Mouse (Mus musculus): ENCODE data around the gene Gm19345. TPM values are rescaled to one million over a fixed set of nuclear protein-coding genes. Genes with fewer than 3 reads are reported as not detected.

Gene Gm19345
- total RNA-seq, 1 experiment from 2014 or later: not detected

GRCm38 (mm10) chr7:19823256-19824181, 28.3 kb upstream of the Gm19345 start:
- ATAC-seq (replicated peaks; ENCODE audit: insufficient number of reproducible peaks, low FRiP score, low TSS enrichment, poor library complexity, severe bottlenecking): peak; percentile 77

GRCm38 (mm10) chr7:19824182-19824973, 27.4 kb upstream of the Gm19345 start:
- peak; percentile 70 for ATAC-seq (replicated peaks; ENCODE audit: insufficient number of reproducible peaks, low FRiP score, low TSS enrichment, poor library complexity, severe bottlenecking)

GRCm38 (mm10) chr7:19826756-19827155, 25.0 kb upstream of the Gm19345 start:
- no peak for ATAC-seq (replicated peaks; ENCODE audit: insufficient number of reproducible peaks, low FRiP score, low TSS enrichment, poor library complexity, severe bottlenecking)

- ATAC-seq (replicated peaks; ENCODE audit: insufficient number of reproducible peaks, low FRiP score, low TSS enrichment, poor library complexity, severe bottlenecking): no peak
These were observed 22.1 kb upstream of the Gm19345 start for GRCm38 (mm10) chr7:19829694-19830093.

GRCm38 (mm10) chr7:19830682-19831156, 21.1 kb upstream of the Gm19345 start:
- ATAC-seq (replicated peaks; ENCODE audit: insufficient number of reproducible peaks, low FRiP score, low TSS enrichment, poor library complexity, severe bottlenecking): peak; percentile 93

GRCm38 (mm10) chr7:19831837-19832236, 20.0 kb upstream of the Gm19345 start:
- peak; percentile 62 for ATAC-seq (replicated peaks; ENCODE audit: insufficient number of reproducible peaks, low FRiP score, low TSS enrichment, poor library complexity, severe bottlenecking)

GRCm38 (mm10) chr7:19834055-19834454, 17.7 kb upstream of the Gm19345 start:
- no peak for ATAC-seq (replicated peaks; ENCODE audit: insufficient number of reproducible peaks, low FRiP score, low TSS enrichment, poor library complexity, severe bottlenecking)

- ATAC-seq (replicated peaks; ENCODE audit: insufficient number of reproducible peaks, low FRiP score, low TSS enrichment, poor library complexity, severe bottlenecking): no peak
These were observed 15.0 kb upstream of the Gm19345 start for GRCm38 (mm10) chr7:19836843-19837242.

GRCm38 (mm10) chr7:19840371-19840770, 11.4 kb upstream of the Gm19345 start:
- no peak for ATAC-seq (replicated peaks; ENCODE audit: insufficient number of reproducible peaks, low FRiP score, low TSS enrichment, poor library complexity, severe bottlenecking)

- no peak for ATAC-seq (replicated peaks; ENCODE audit: insufficient number of reproducible peaks, low FRiP score, low TSS enrichment, poor library complexity, severe bottlenecking)
These were observed 10.9 kb upstream of the Gm19345 start for GRCm38 (mm10) chr7:19840936-19841335.

GRCm38 (mm10) chr7:19841686-19842413, 10.0 kb upstream of the Gm19345 start:
- no peak for ATAC-seq (replicated peaks; ENCODE audit: insufficient number of reproducible peaks, low FRiP score, low TSS enrichment, poor library complexity, severe bottlenecking)

GRCm38 (mm10) chr7:19842885-19843504, 8.8 kb upstream of the Gm19345 start:
- ATAC-seq (replicated peaks; ENCODE audit: insufficient number of reproducible peaks, low FRiP score, low TSS enrichment, poor library complexity, severe bottlenecking): no peak

- ATAC-seq (replicated peaks; ENCODE audit: insufficient number of reproducible peaks, low FRiP score, low TSS enrichment, poor library complexity, severe bottlenecking): peak; percentile 57
These were observed 8.2 kb upstream of the Gm19345 start for GRCm38 (mm10) chr7:19843561-19843960.

- peak; percentile 44; the same call in 1 of the 2 replicates for ATAC-seq (replicated peaks; ENCODE audit: insufficient number of reproducible peaks, low FRiP score, low TSS enrichment, poor library complexity, severe bottlenecking)
These were observed 7.2 kb upstream of the Gm19345 start for GRCm38 (mm10) chr7:19844521-19845171.

GRCm38 (mm10) chr7:19853526-19853925, 1.7 kb downstream of the Gm19345 start:
- no peak for ATAC-seq (replicated peaks; ENCODE audit: insufficient number of reproducible peaks, low FRiP score, low TSS enrichment, poor library complexity, severe bottlenecking)

GRCm38 (mm10) chr7:19855663-19856062, 3.9 kb downstream of the Gm19345 start:
- ATAC-seq (replicated peaks; ENCODE audit: insufficient number of reproducible peaks, low FRiP score, low TSS enrichment, poor library complexity, severe bottlenecking): no peak

- no peak for ATAC-seq (replicated peaks; ENCODE audit: insufficient number of reproducible peaks, low FRiP score, low TSS enrichment, poor library complexity, severe bottlenecking)
These were observed 4.5 kb downstream of the Gm19345 start for GRCm38 (mm10) chr7:19856283-19856682.

- ATAC-seq (replicated peaks; ENCODE audit: insufficient number of reproducible peaks, low FRiP score, low TSS enrichment, poor library complexity, severe bottlenecking): no peak
These were observed 7.9 kb downstream of the Gm19345 start for GRCm38 (mm10) chr7:19859740-19860139.

All from monocyte, adult 5-6 weeks (primary cell).